Mouse (Mus musculus): ENCODE measurements at regions not wholly inside any gene's neighbourhood (a gene's known extent, or its start where the extent isn't known, plus 50 kb on each side); places are given as distances from the start of the nearest gene placed in this dataset.
A peak's percentile ranks its signal among the peaks of the same experiment; 100 is the strongest.

GRCm38 (mm10) chr2:28141975-28142374 is 50.8 kb upstream of the Olfm1 start:
- 37% methylated on average over 4 of the region's 4 CpGs for WGBS
- no peaks in the 10 kb centered on the region for H3K27me3 ChIP-seq
- no peak for ATAC-seq (ENCODE audit: low FRiP score, low read depth)

GRCm38 (mm10) chr2:28141556-28141955 is 51.2 kb upstream of the Olfm1 start:
- no peak overlapping the region for H3K4me2 ChIP-seq (replicated peaks)
- 34% methylated on average over 4 of the region's 4 CpGs for WGBS
- no peaks in the 10 kb centered on the region for H3K9me3 ChIP-seq
- no peaks in the 10 kb centered on the region for H3K27me3 ChIP-seq
- H3K36me3 ChIP-seq, result no peaks in the 10 kb centered on the region
- peaks cover 7% of the 10 kb centered on the region; the same call in 1 of the 2 replicates for H3K4me1 ChIP-seq
- no peak overlapping the region for H3K9ac ChIP-seq (replicated peaks)
- H3K4me3 ChIP-seq, result no peak overlapping the region
- H3K27ac ChIP-seq (replicated peaks), result peak overlapping the region; percentile 70
- ATAC-seq (ENCODE audit: low FRiP score, low read depth), result peak; percentile 16; the same call in 1 of the 2 replicates

More at GRCm38 (mm10) chr2:28141975-28142374, 50.8 kb upstream of the Olfm1 start:
- Histone ChIP-seq H3K9me3 (no peaks in the 10 kb centered on the region), H3K4me3 (no peak overlapping the region), H3K4me1 (peaks cover 7% of the 10 kb centered on the region; the same call in 1 of the 2 replicates), H3K9ac (replicated peaks) (no peak overlapping the region), H3K27ac (replicated peaks) (peak overlapping the region; percentile 15; the same call in 1 of the 2 replicates), H3K4me2 (replicated peaks) (no peak overlapping the region), H3K36me3 (no peaks in the 10 kb centered on the region)

- H3K27ac ChIP-seq (replicated peaks), result no peak overlapping the region
- H3K9ac ChIP-seq (replicated peaks), result no peak overlapping the region
- H3K9me3 ChIP-seq, result no peaks in the 10 kb centered on the region
- H3K36me3 ChIP-seq, result no peaks in the 10 kb centered on the region
- no peak for ATAC-seq (ENCODE audit: low FRiP score, low read depth)
- no peak overlapping the region for H3K4me2 ChIP-seq (replicated peaks)
- 75% methylated on average over 6 of the region's 6 CpGs for WGBS
- H3K4me3 ChIP-seq, result no peak overlapping the region
- H3K27me3 ChIP-seq, result no peaks in the 10 kb centered on the region
- peaks cover 7% of the 10 kb centered on the region; the same call in 1 of the 2 replicates for H3K4me1 ChIP-seq
These were observed 53.9 kb upstream of the Fcnb start for GRCm38 (mm10) chr2:28138583-28138982.

- H3K4me2 ChIP-seq (replicated peaks), result no peak overlapping the region
- no peaks in the 10 kb centered on the region for H3K27me3 ChIP-seq
- no peak overlapping the region for H3K27ac ChIP-seq (replicated peaks)
- H3K36me3 ChIP-seq, result no peaks in the 10 kb centered on the region
- ATAC-seq (ENCODE audit: low FRiP score, low read depth), result no peak
- WGBS, result 91% methylated on average over 1 of the region's 1 CpGs
- H3K4me3 ChIP-seq, result no peak overlapping the region
- no peaks in the 10 kb centered on the region for H3K9me3 ChIP-seq
- H3K9ac ChIP-seq (replicated peaks), result no peak overlapping the region
- no peaks in the 10 kb centered on the region for H3K4me1 ChIP-seq
These were observed 49.9 kb upstream of the Fcnb start for GRCm38 (mm10) chr2:28134605-28135004.
